Mouse (Mus musculus): ENCODE measurements around the gene Gzmm. TPM values are rescaled to one million over a fixed set of nuclear protein-coding genes. Genes with fewer than 3 reads are reported as not detected.
A peak's percentile ranks its signal among the peaks of the same experiment; 100 is the strongest.

Gene Gzmm
- polyA plus RNA-seq, 1 experiment from 2014 or later: 0.50 TPM

DNA sequence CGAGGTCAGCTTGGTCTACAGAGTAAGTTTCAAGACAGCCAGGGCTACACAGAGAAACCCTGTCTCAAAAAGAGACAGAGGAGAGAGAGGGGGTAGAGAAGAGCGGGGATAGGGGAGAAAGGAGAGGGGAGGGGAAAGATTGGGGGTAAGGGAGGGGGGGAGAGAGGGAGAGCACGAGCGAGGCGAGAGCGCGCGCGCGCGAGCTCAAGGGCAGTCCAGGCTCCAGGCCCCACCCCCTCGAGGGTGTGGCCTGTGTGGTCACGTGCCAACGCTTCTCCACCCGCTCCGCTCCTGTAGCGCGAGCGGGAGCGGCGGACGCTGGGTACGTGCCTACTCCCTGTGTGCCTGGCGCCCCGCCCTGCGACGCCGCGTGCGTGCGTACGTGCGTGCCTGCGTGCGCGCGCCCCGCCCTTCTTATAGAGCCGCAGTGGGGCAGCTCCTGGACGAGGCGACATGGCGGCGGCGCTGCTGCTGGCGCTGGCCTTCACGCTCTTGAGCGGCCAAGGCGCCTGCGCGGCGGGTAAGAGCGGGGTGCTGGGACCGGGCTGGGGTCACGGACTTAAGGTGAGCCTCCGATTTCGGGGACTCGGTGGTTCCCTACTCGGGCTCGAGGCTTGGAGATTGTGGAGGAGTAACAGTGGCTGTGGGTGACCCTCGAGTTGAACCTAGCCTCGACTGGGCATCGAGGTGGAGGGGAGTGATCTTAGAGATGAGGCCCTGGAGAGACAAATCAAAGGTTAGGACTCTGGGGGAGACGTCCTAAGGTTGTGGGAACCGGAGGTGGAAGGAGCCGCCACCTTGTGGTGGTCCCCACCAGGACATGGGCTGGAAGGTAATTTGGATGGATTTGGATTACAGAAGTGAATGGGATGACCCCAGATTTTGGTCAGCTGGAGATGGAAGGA lies 15.5 kb downstream of the Gzmm start, which contains the start of gene Bsg:
Gene Bsg (plus strand): TSS at position 427 of the 905 bp plus-strand sequence.
- DNase-seq (ENCODE audit: low spot score) (peak; percentile 99), ATAC-seq (replicated peaks; ENCODE audit: low FRiP score, low read depth) (peak; percentile 95)
- WGBS: under 1% methylated on average over 57 of the region's 65 CpGs
- H3K36me3 ChIP-seq (ENCODE audit: insufficient read depth, low read length): peaks cover 6% of the 10 kb centered on the region
- H3K9ac ChIP-seq (ENCODE audit: low read depth, low read length): peak within 1 kb of the TSS; percentile 81
- peaks cover 19% of the 10 kb centered on the region for H3K4me1 ChIP-seq (replicated peaks; ENCODE audit: insufficient read depth, low read length)
- H3K4me2 ChIP-seq (ENCODE audit: low read length): peak within 1 kb of the TSS; percentile 79
- no peaks in the 10 kb centered on the region for H3K27me3 ChIP-seq (ENCODE audit: insufficient read depth, low read length)
- peak within 1 kb of the TSS; percentile 68 for H3K27ac ChIP-seq
- TF ChIP-seq CTCF (IDR thresholded peaks at IDR 0.05; ENCODE audit: low read depth): peak; percentile 65; the same call in 1 of the 2 replicates
- no peaks in the 10 kb centered on the region for H3K9me3 ChIP-seq (replicated peaks; ENCODE audit: low read length)
- peak within 1 kb of the TSS; percentile 68 for H3K4me3 ChIP-seq (replicated peaks; ENCODE audit: low read depth, low read length)

DNA sequence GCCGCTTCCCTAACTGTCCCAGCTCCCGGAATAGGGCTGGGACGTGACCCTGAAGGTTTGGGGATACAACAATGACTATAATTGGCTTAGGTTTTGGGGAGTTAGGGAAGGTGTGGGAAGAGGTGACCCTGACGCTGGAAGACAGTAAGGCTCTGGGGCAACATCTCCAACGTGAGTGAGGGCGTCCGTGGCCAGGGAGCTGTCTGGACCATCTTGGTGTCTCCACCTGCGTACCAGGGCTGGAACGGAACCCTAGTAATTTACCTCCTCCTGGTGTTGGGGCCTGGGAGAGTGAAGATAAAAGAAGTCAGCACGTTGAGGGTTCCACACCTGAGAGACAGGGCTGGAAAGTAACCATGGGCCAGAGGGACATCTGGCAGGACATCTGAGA lies 16.1 kb downstream of the Gzmm start:
- H3K4me1 ChIP-seq (replicated peaks; ENCODE audit: insufficient read depth, low read length): peaks cover 19% of the 10 kb centered on the region

DNA sequence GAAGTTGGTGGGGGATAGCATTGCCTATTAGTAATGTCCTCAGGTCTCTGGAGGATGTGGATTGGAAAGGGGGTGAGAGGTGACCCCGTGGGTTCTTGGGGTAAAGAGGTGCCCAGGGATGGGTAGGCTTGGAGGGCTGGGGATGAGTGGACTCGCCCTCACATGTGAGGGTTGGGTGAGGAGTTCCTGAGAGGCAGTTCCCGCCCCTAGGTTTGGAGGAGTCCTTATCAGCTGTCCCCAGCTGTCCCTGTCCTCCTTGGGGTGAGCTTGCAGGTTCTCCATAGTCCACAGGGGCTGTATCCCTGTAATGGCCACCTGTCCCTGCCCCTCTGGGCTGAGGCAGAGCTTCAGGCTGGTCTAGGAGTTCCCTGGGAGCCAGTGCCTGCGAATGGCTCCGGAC lies 17.1 kb downstream of the Gzmm start:
- no peak for DNase-seq (ENCODE audit: low spot score)
- 80% methylated on average over 5 of the region's 5 CpGs for WGBS
- TF ChIP-seq CTCF (IDR thresholded peaks at IDR 0.05; ENCODE audit: low read depth): no peak
- Histone ChIP-seq H3K4me3 (replicated peaks; ENCODE audit: low read depth, low read length) (peak overlapping the region; percentile 68; the same call in 1 of the 2 replicates), H3K4me1 (replicated peaks; ENCODE audit: insufficient read depth, low read length) (peaks cover 15% of the 10 kb centered on the region), H3K36me3 (ENCODE audit: insufficient read depth, low read length) (peaks cover 22% of the 10 kb centered on the region), H3K27me3 (ENCODE audit: insufficient read depth, low read length) (no peaks in the 10 kb centered on the region), H3K9me3 (replicated peaks; ENCODE audit: low read length) (no peaks in the 10 kb centered on the region), H3K9ac (ENCODE audit: low read depth, low read length) (0 out of 2 replicates have a peak overlapping the region, but pooled peaks have one; percentile 44), H3K4me2 (ENCODE audit: low read length) (peak overlapping the region; percentile 79), H3K27ac (peak overlapping the region; percentile 57; the same call in 1 of the 2 replicates)
- no peak for ATAC-seq (replicated peaks; ENCODE audit: low FRiP score, low read depth)

More for the DNA sequence above, 16.1 kb downstream of the Gzmm start:
- TF ChIP-seq CTCF (IDR thresholded peaks at IDR 0.05; ENCODE audit: low read depth): no peak
- peak overlapping the region; percentile 68 for H3K27ac ChIP-seq
- ATAC-seq (replicated peaks; ENCODE audit: low FRiP score, low read depth) (no peak), DNase-seq (ENCODE audit: low spot score) (no peak)
- 3% methylated on average over 10 of the region's 10 CpGs for WGBS
- H3K27me3 ChIP-seq (ENCODE audit: insufficient read depth, low read length): no peaks in the 10 kb centered on the region
- H3K36me3 ChIP-seq (ENCODE audit: insufficient read depth, low read length): peaks cover 13% of the 10 kb centered on the region
- H3K4me2 ChIP-seq (ENCODE audit: low read length): peak overlapping the region; percentile 79
- peak overlapping the region; percentile 81 for H3K9ac ChIP-seq (ENCODE audit: low read depth, low read length)
- H3K4me3 ChIP-seq (replicated peaks; ENCODE audit: low read depth, low read length): peak overlapping the region; percentile 68
- H3K9me3 ChIP-seq (replicated peaks; ENCODE audit: low read length): no peaks in the 10 kb centered on the region

DNA sequence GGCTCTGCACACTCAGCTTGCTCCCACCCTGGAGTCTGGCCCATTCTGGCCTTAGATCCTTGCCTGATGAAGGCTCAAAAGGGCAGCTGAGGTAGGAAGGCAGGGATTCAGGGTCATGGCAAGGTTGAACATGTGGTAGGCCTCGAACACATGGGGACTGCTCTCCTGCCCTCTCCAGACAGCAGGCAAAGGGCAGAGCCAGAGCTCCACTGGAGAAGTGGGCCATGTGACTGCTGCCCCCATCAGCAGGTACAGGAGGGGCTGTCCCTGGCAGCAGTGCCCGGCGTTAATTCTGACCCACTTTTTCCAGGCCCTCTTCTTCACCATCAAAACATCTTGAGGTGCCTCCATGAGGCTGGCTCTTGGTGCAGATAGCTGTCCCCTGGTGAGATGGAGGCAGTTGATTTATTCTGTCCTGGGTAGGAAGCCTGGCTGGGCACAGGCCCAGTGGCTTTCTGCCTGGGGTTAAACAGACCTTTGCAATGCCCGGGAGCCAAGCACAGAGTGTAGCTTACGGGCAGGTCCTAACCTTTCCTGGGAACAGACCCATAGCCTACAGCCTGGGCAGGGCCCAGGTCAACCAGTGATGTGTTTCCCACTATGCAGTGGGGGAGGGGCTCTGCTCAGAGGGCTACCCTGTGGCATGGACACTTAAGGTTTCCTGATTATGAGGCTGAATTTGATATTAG lies 17.7 kb downstream of the Gzmm start:
- H3K27me3 ChIP-seq (ENCODE audit: insufficient read depth, low read length): no peaks in the 10 kb centered on the region
- peak overlapping the region; percentile 79; the same call in 1 of the 2 replicates for H3K4me2 ChIP-seq (ENCODE audit: low read length)
- ATAC-seq (replicated peaks; ENCODE audit: low FRiP score, low read depth) (no peak), DNase-seq (ENCODE audit: low spot score) (no peak)
- 65% methylated on average over 5 of the region's 5 CpGs for WGBS
- H3K9ac ChIP-seq (ENCODE audit: low read depth, low read length): 0 out of 2 replicates have a peak overlapping the region, but pooled peaks have one; percentile 44
- TF ChIP-seq CTCF (IDR thresholded peaks at IDR 0.05; ENCODE audit: low read depth): no peak
- no peaks in the 10 kb centered on the region for H3K9me3 ChIP-seq (replicated peaks; ENCODE audit: low read length)
- H3K36me3 ChIP-seq (ENCODE audit: insufficient read depth, low read length): peaks cover 28% of the 10 kb centered on the region
- H3K4me3 ChIP-seq (replicated peaks; ENCODE audit: low read depth, low read length): no peak overlapping the region
- peak overlapping the region; percentile 57; the same call in 1 of the 2 replicates for H3K27ac ChIP-seq
- H3K4me1 ChIP-seq (replicated peaks; ENCODE audit: insufficient read depth, low read length): peaks cover 13% of the 10 kb centered on the region

DNA sequence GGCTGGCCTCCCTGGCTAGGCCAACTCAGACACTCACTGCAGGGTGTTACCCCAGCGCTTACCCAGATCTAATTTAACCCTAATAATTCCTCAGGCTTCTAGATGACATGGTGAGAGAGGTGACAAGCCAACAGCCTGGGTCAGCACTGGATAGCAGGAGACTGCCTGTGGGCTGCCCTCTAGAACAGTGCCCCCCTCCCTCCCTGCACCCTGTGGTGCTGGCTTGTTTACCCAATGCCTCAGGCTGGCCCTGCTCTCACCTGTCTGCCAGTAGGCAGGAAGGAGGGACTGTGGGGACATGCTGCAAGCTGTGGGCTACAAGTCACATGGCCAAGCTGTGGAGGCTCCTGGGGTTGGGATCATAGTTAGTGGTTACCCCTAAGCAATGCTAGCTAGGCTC lies 18.3 kb downstream of the Gzmm start:
- Histone ChIP-seq H3K9me3 (replicated peaks; ENCODE audit: low read length) (no peaks in the 10 kb centered on the region), H3K27ac (no peak overlapping the region), H3K4me1 (replicated peaks; ENCODE audit: insufficient read depth, low read length) (peaks cover 13% of the 10 kb centered on the region), H3K4me3 (replicated peaks; ENCODE audit: low read depth, low read length) (no peak overlapping the region), H3K9ac (ENCODE audit: low read depth, low read length) (no peak overlapping the region), H3K27me3 (ENCODE audit: insufficient read depth, low read length) (no peaks in the 10 kb centered on the region), H3K36me3 (ENCODE audit: insufficient read depth, low read length) (peaks cover 32% of the 10 kb centered on the region), H3K4me2 (ENCODE audit: low read length) (no peak overlapping the region)
- TF ChIP-seq CTCF (IDR thresholded peaks at IDR 0.05; ENCODE audit: low read depth): no peak
- ATAC-seq (replicated peaks; ENCODE audit: low FRiP score, low read depth) (no peak), DNase-seq (ENCODE audit: low spot score) (no peak)
- WGBS: 70% methylated on average over 1 of the region's 1 CpGs

DNA sequence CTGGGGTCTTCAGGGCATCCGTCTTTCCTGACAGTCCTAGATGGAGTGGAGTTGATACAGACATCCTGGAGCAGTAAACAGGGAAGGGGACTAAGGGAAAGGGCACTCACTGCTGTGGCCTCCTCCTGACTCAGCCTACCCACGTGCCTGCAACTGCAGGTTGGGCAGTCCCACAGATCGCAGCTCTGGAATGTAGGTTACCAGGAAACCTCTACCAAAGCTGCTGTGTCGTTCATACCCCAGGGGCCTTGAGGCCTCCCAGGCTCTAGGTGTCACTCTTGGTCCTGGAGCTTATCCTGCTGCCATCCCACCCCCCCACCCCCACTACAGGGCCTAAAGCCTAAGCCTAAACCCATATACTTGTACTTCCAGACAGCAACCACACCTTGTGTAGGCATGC lies 18.9 kb downstream of the Gzmm start:
- H3K9ac ChIP-seq (ENCODE audit: low read depth, low read length): no peak overlapping the region
- H3K36me3 ChIP-seq (ENCODE audit: insufficient read depth, low read length): peaks cover 32% of the 10 kb centered on the region
- ATAC-seq (replicated peaks; ENCODE audit: low FRiP score, low read depth) (no peak), DNase-seq (ENCODE audit: low spot score) (no peak)
- H3K4me2 ChIP-seq (ENCODE audit: low read length): no peak overlapping the region
- no peak overlapping the region for H3K27ac ChIP-seq
- H3K9me3 ChIP-seq (replicated peaks; ENCODE audit: low read length): no peaks in the 10 kb centered on the region
- no peak overlapping the region for H3K4me3 ChIP-seq (replicated peaks; ENCODE audit: low read depth, low read length)
- H3K4me1 ChIP-seq (replicated peaks; ENCODE audit: insufficient read depth, low read length): peaks cover 13% of the 10 kb centered on the region
- no peak for TF ChIP-seq CTCF (IDR thresholded peaks at IDR 0.05; ENCODE audit: low read depth)
- no peaks in the 10 kb centered on the region for H3K27me3 ChIP-seq (ENCODE audit: insufficient read depth, low read length)
- 72% methylated on average over 4 of the region's 4 CpGs for WGBS
